Mouse (Mus musculus): ENCODE results near the gene Vmn2r93.

The Vmn2r93 gene

DNA sequence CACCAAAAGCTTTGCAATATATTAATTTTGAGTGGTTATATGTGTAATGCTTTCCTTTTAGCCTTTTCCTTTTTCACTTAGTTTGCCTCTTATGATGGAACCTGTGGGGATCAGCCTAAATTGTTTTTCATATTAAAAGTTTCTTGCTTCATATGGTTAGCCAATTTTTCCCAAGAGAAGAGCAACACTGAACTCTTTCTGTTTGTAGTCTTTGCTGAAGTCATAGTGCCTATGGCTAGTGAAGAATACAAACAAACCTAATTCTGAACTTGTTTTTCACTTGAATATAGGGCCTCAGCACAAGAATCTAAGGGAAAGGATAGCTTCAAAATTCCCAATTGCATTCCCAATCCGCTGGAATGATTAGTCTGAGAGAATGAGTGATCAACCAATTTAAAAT is at the start of gene Vmn2r93:
TSS of gene Vmn2r93 (plus strand) at position 301 of the 400 bp plus-strand sequence.
- no peak for DNase-seq (ENCODE audit: inconsistent ontology term)

DNA sequence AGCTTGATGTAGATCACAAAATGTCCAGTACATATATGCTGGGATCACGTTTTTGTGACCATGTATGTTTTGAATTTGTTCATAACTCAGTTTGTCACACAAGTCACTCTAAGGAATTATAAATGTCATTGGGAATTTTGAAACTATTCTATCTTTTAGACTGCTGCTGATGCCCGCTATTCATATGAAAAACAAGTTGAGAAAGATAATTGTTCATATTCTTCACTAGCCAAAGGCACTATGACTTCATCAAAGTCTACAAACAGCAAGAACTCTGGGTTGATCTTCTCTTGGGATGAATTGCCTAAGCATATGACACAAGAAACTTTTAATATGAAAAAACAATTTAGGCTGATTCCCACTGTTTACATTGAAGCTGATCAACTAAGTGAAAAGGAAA is 20.2 kb upstream of the Vmn2r93 start, which contains the start of gene Vmn2r94:
TSS of gene Vmn2r94 (minus strand) at position 101 of the 400 bp plus-strand sequence.
- no peak for DNase-seq (ENCODE audit: inconsistent ontology term)

DNA sequence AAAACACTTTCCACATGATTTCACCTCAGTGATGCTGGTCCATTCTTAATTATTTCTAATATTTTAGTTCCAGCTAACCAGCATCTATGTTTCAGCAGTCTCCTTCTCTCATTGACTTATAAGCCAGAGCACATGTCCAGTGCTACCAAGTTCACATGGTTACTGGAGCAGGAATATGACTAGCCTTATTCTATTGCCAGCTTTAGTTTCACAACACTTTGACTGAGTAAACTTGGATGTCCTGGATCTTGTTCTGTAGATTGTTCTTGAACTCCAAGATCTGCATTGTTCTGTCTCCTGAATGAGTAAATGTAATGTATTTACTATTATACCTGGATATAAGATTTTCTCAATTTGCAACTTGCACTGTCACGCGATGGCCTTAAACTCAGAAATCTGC is 25.1 kb downstream of the Vmn2r93 start:
- DNase-seq (ENCODE audit: inconsistent ontology term) = no peak

DNA sequence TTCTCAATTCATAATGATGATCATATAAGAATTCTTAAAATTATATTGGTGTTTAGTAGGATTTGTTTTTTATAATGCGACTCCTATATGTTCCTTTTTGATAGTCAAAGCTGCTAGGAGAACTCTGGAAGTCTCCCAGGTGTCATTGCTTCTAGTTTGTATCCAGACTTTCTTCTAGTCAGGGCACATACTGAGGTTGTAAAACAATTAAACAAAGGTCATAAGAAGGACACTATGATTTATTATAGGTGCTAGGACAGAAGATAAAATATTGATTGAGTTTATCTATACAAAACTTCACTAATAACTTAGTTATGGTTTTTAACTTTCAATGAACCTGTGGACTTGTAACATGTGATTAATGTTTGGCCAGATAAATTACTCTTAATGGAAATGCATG is 62.1 kb downstream of the Vmn2r93 start:
- DNase-seq (ENCODE audit: inconsistent ontology term) = no peak

DNA sequence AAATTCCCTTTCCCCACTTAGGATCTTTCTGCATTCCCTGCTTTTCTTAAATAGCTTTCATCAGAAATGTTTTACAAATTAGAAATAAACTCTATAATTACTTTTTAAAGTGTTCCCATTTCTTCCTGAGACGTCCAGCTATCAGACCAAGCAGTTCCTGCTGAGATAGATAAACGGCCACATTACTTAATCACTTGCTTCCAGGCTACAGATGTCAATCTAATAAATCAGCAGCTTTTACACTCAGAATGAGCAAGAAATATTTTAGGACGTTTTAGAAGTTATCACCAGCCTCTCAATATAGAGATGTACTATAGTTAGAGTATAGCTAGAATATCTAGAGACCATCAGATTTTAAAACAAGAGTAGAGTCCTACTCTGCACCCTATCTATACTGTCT is 62.7 kb downstream of the Vmn2r93 start:
- DNase-seq (ENCODE audit: inconsistent ontology term) = no peak

All from Muller cell, postnatal 12 days (primary cell).